Mouse (Mus musculus) spleen, adult 2 months (tissue): Measurements from ENCODE around the gene Ftsj1.

Source experiments
- CTCF ChIP-seq: fragments of 200-500 bp; IDR thresholded peaks from 2 replicates; pipeline ENCODE4 v1.5.1; 2011; ENCODE audit warnings: mild to moderate bottlenecking, inconsistent platforms; ENCODE audit not compliant: insufficient read depth, insufficient read length, insufficient replicate concordance; ENCODE audit errors: extremely low read depth
- POLR2A ChIP-seq: fragments of 200-500 bp; IDR thresholded peaks from 2 replicates; pipeline ENCODE4 v1.6.1; 2011; ENCODE audit warnings: low read depth, low read length, inconsistent platforms

DNA sequence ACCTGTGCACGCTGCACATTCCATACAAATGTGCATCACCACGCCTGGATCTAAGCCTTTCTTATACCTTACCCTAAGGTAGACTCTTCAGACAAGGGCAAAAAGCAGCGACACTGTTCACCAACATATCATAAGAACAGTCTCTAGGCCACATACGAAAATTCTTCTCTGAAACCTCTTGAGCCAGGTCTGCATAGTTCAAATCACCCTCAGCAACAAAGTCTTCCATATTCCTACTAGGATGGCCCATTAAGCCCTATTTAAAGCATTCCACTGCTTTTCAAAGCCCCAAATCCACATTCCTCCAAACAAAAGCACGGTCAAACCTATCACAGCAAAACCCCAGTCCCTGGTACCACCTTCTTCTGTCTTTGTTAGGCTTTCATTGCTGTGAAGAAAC is 36.4 kb upstream of the Ftsj1 start:
- TF ChIP-seq POLR2A (no peak), CTCF (no peak)
